Mouse (Mus musculus): ENCODE measurements around the gene Stard3.
"Not testable (repeated sequence)": the region's sequence is repeated elsewhere in the genome, so short reads cannot be mapped to it uniquely, and the experiment has no call there.

The Stard3 gene

DNA sequence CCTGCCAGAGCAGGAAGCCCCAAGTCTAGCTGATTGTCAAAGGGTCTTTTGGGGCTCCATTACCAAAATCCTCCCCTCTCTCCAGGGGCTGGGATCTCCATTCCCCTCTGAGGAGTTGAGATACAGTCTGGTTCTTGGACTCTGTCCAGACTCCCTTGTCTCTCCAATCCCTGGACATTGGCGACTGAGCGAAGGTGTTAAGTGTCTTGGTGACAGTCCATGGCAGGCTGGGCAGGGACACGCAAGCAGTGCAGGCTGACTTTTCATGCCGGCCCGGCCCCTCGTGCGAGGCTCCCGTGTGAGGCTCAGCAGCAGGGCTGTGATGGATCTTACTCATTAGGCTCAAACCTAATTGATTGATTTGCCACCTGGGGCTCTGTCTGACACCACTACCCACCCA lies 16.1 kb downstream of the Stard3 start:
- DNase-seq (ENCODE audit: low read depth, low spot score): no peak

GRCm38 (mm10) chr11:98376756-98377155 lies 18.6 kb downstream of the Stard3 start:
- DNase-seq (ENCODE audit: low read depth, low spot score): no peak

- DNase-seq (ENCODE audit: low read depth, low spot score): no peak
Measured at GRCm38 (mm10) chr11:98377787-98378186, 19.6 kb downstream of the Stard3 start.

GRCm38 (mm10) chr11:98379379-98379778 lies 21.2 kb downstream of the Stard3 start:
- DNase-seq (ENCODE audit: low read depth, low spot score): no peak

DNA sequence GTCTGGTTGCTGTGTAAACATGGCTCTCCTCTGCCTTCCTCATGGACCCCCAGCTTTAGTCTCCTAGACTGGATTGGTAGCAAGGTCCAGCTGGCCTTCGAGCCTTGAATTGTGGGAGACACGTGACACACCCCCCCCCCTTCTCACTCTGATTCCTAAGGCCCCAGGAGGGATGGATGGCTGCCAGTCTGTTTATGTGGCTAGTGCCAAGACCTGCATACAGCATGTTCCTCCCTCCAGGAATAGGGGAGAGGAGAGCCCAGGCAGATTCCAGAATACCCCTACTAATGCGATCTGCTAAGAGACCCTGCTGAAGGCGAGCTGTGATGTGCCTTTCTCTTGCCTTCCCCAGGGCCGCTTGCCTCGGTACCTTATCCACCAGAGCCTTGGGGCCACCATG lies 21.9 kb downstream of the Stard3 start:
- no peak for DNase-seq (ENCODE audit: low read depth, low spot score)

DNA sequence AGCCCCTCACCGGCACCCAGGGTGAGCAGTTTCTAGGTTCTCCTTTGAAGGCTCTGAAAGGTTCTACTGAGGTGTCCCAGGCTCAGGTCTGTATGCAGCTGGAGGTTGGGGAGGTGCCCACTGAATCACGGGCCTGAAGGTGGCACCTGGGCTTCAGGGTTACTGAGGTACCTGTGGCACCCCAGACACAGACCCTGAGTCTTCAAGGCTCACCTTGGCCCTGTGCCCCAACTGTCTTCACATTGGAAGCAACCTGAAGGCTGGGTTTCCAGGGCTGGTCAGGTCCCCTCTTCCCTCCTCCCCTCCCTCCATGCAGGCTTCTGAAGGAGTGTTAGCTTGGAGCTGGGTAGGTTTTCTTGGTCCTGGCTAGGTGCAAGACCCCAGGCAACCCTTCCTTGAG lies 23.5 kb downstream of the Stard3 start:
- no peak for DNase-seq (ENCODE audit: low read depth, low spot score)

DNA sequence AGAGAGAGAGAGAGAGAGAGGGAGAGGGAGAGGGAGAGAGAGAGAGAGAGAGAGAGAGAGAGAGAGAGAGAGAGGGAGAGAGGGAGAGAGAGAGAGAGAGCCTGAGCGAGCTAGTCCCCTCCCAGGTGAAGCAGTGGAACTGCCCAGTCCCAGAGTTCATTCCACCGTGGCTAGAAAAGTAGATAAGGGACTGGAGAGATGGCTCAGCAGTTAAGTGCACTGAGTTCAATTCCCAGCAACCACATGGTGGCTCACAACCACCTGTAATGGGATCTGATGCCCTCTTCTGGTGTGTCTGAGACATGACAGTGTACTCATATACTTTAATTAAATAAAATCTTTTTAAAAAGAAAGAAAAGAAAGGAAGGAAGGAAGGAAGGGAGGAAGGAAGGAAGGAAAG lies 24.2 kb downstream of the Stard3 start:
- not testable (repeated sequence) for DNase-seq (ENCODE audit: low read depth, low spot score)

DNA sequence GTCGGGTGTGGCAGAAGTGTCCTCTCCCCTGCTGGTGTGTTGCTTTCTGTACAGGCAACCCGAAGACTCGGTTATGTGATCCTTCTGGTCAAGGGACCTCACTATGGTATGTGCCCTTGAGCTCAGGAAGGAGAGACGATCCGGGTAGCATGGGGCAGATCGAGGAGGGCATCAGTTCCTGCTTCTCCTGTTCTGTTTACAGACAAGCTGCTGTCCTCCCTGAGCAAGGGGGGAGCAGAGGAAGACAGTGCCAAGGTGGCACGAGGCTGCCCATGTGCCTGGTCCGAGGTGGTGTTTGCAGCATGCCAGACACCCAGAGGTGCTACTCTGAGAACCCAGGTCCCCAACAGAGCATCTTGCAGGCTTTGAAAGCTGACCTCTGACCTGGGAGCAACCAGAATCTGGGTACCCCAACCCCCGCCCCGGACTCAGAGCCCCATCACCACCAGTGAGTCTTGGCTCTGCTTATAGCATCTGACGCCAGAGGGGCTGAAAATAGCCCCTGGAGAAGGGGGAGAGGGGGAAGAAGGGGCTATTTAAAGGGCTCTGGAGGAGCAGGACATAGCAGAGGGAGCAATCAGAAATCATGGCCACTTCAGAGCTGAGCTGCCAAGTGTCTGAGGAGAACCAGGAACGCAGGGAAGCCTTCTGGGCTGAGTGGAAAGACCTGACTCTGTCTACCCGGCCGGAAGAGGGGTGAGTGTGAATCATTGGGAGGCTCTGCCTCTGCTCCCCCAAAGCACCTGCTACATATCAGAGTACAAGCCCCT lies 25.3 kb downstream of the Stard3 start, which contains the start of gene Tcap:
Tcap (plus strand) TSS at position 551 of the 770 bp plus-strand sequence.
- no peak for DNase-seq (ENCODE audit: low read depth, low spot score)

DNA sequence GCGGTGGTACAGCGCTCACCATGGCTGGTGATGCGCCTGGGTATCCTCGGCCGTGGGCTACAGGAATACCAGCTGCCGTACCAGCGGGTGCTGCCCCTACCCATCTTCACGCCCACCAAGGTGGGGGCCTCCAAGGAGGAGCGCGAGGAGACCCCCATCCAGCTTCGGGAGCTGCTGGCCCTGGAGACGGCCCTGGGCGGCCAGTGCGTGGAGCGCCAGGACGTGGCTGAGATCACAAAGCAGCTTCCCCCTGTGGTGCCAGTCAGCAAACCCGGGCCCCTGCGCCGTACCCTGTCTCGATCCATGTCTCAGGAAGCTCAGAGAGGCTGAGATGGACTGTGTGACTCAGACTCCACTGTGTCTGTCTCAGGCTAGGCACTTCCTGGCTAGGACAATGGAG lies 26.0 kb downstream of the Stard3 start:
- no peak for DNase-seq (ENCODE audit: low read depth, low spot score)

GRCm38 (mm10) chr11:98384721-98385637 lies 26.8 kb downstream of the Stard3 start:
- DNase-seq (ENCODE audit: low read depth, low spot score): no peak

GRCm38 (mm10) chr11:98385638-98386585 lies 27.7 kb downstream of the Stard3 start, which contains the start of gene Pnmt:
Pnmt (plus strand) TSS chr11:98386450.
- DNase-seq (ENCODE audit: low read depth, low spot score): no peak

DNA sequence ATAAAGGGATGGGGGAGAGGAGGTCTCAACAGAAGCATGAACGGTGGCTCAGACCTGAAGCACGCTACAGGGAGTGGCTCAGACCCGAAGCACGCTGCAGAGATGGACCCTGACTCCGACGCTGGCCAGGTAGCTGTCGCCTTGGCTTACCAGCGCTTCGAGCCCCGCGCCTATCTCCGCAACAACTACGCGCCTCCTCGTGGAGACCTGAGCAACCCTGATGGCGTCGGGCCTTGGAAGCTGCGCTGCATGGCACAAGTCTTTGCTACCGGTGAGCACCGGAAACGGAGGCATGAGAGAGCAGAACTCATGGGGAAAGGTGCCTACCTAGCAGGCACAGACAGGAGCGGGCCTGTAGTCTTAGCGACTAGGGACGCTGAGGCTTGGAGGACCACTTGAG lies 28.4 kb downstream of the Stard3 start:
- DNase-seq (ENCODE audit: low read depth, low spot score): peak; percentile 45

DNA sequence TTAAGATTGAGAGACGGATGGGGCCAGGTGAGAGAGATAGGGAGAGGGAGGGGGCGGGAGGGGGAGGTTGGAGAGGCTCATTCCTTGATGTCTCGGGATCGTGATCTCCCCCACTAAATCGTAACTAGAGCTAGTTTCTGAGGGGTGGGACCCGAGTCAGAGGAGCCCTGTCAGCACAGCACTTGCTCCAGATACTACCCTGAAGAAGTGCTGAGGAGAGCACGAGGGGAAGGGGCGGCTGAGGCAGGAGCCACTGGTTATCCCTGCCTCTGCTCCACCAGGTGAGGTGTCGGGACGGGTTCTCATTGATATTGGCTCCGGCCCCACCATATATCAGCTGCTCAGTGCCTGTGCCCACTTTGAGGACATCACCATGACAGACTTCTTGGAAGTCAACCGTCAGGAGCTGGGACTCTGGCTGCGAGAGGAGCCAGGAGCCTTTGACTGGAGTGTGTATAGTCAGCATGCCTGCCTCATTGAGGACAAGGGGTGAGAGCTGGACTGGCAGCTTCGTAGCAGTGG lies 28.9 kb downstream of the Stard3 start:
- DNase-seq (ENCODE audit: low read depth, low spot score): no peak

- no peak for DNase-seq (ENCODE audit: low read depth, low spot score)
Measured at GRCm38 (mm10) chr11:98388282-98388681, 30.1 kb downstream of the Stard3 start.

- peak; percentile 73 for DNase-seq (ENCODE audit: low read depth, low spot score)
Measured at GRCm38 (mm10) chr11:98389221-98389780, 31.1 kb downstream of the Stard3 start.

DNA sequence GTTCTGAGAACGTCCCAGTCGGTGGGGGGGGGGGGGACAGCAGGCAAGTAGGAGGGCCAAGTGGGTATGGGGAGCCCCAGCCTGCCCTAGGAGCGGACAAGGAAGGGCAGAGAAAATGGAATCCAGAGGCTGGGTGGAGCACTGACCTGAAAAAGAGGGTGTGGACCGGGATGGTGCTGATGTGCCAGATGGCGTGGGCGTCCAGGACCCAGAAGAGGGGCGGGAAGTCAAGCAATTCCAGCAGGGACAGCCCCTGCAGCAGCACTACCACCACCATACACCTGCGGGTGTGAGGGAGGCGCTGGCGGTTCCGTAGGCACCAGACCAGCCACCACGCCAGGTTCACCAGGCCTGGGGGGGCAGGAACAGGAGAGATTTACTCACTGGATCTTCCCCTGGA lies 32.0 kb downstream of the Stard3 start:
- DNase-seq (ENCODE audit: low read depth, low spot score): no peak

GRCm38 (mm10) chr11:98392034-98392433 lies 33.9 kb downstream of the Stard3 start:
- no peak for DNase-seq (ENCODE audit: low read depth, low spot score)

DNA sequence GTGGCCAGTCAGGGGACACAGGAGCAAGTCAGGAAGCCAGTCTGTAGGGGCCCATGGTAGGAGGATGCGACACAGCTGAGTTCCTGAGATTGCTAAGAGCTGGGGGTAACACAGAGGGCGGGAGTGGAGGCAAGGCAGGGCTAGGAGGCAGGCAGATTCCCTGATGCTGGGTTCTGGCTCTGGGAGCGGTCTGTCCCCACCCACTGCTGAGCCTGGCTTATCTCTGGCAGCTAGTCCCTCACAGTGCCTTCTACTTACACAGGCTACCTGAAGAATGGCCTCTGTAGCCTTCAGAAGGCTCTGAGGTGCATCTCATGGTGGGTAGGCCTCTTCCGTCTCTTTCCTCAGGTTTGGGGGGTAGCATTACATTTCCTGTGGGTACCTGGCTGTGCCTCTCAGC lies 34.5 kb downstream of the Stard3 start:
- no peak for DNase-seq (ENCODE audit: low read depth, low spot score)

DNA sequence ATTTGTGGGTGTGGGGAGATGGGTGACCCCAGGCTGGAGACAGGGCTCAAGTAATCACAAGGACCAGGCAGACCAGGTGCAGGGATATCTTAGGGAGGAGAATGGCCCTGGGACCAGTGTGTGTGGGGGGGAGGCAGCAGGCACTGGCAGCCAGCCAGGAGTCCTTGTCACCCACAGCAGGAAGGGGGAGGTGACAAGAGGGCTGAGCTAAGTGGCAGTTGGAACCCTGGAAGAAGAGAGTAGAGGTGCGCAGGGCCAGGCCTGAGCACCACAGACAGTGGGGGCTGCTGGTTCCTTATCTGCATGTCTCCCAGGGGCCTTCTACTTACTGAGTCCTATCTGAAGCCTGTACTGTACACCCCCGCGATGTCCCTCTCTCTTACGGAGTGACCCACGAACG lies 35.1 kb downstream of the Stard3 start:
- peak; percentile 71 for DNase-seq (ENCODE audit: low read depth, low spot score)

GRCm38 (mm10) chr11:98394301-98394700 lies 36.1 kb downstream of the Stard3 start:
- no peak for DNase-seq (ENCODE audit: low read depth, low spot score)

- DNase-seq (ENCODE audit: low read depth, low spot score): no peak
Measured at GRCm38 (mm10) chr11:98395041-98395440, 36.9 kb downstream of the Stard3 start.

Measured in CD4-positive, CD25-positive, alpha-beta regulatory T cell, adult 2 months (primary cell).